Mouse (Mus musculus): ENCODE measurements at regions not wholly inside any gene's neighbourhood (a gene's known extent, or its start where the extent isn't known, plus 50 kb on each side); places are given as distances from the start of the nearest gene placed in this dataset.

- in situ Hi-C loops (cut with MboI; ENCODE audit: low sequenced_read_pairs in 2 of 2, unreplicated experiment in 2 of 2): no loop called here
Observed at GRCm38 (mm10) chr17:4328810-4329209, 632.7 kb upstream of the Nox3 start.

GRCm38 (mm10) chr17:4331650-4332049, 635.6 kb upstream of the Nox3 start:
- H3K36me3 ChIP-seq (ENCODE audit: control insufficient read depth, insufficient read depth, low read length, poor library complexity, severe bottlenecking): no peaks in the 10 kb centered on the region
- H3K9me3 ChIP-seq (ENCODE audit: control insufficient read depth, insufficient read depth, low read depth, low read length): no peaks in the 10 kb centered on the region
- in situ Hi-C loops (cut with MboI; ENCODE audit: low sequenced_read_pairs in 2 of 2, unreplicated experiment in 2 of 2): no loop called here
- no peak for DNase-seq (ENCODE audit: low read depth, low spot score)
- H3K27ac ChIP-seq (ENCODE audit: insufficient read depth, low read depth, low read length, poor library complexity, severe bottlenecking): no peak overlapping the region
- H3K4me1 ChIP-seq (ENCODE audit: control insufficient read depth in 2 of 2, insufficient read depth in 2 of 2, low read length in 2 of 2, poor library complexity in 1 of 2): peaks cover 0 to 2% of the 10 kb centered on the region in 2 experiments; a peak in 1 of 4 replicates
- H3K9ac ChIP-seq (ENCODE audit: insufficient read depth, low read depth, low read length, poor library complexity, severe bottlenecking): no peak overlapping the region
- no peak overlapping the region for H3K4me3 ChIP-seq (ENCODE audit: insufficient read depth in 1 of 2, low read depth in 1 of 2, low read length in 2 of 2, poor library complexity in 1 of 2, severe bottlenecking in 1 of 2)
- TF ChIP-seq ZNF384 (IDR thresholded peaks at IDR 0.05; ENCODE audit: low read depth, low read length) (no peak), HCFC1 (IDR thresholded peaks at IDR 0.05; ENCODE audit: borderline replicate concordance, insufficient read depth, low read length) (no peak), MAFK (IDR thresholded peaks at IDR 0.05; ENCODE audit: insufficient read depth, low read depth, low read length) (no peak), CHD2 (IDR thresholded peaks at IDR 0.05; ENCODE audit: low read depth, low read length) (no peak), ZC3H11A (IDR thresholded peaks at IDR 0.05; ENCODE audit: borderline replicate concordance, low read depth, low read length) (no peak)

More at GRCm38 (mm10) chr17:4328810-4329209, 632.7 kb upstream of the Nox3 start:
- Histone ChIP-seq H3K9me3 (ENCODE audit: control insufficient read depth, insufficient read depth, low read depth, low read length) (no peaks in the 10 kb centered on the region), H3K36me3 (ENCODE audit: control insufficient read depth, insufficient read depth, low read length, poor library complexity, severe bottlenecking) (no peaks in the 10 kb centered on the region), H3K9ac (ENCODE audit: insufficient read depth, low read depth, low read length, poor library complexity, severe bottlenecking) (no peak overlapping the region), H3K4me3 (ENCODE audit: insufficient read depth in 1 of 2, low read depth in 1 of 2, low read length in 2 of 2, poor library complexity in 1 of 2, severe bottlenecking in 1 of 2) (no peak overlapping the region), H3K27ac (ENCODE audit: insufficient read depth, low read depth, low read length, poor library complexity, severe bottlenecking) (no peak overlapping the region), H3K4me1 (ENCODE audit: control insufficient read depth in 2 of 2, insufficient read depth in 2 of 2, low read length in 2 of 2, poor library complexity in 1 of 2) (peaks cover 0 to 2% of the 10 kb centered on the region in 2 experiments; a peak in 1 of 4 replicates)
- TF ChIP-seq CHD2 (IDR thresholded peaks at IDR 0.05; ENCODE audit: low read depth, low read length) (no peak), ZNF384 (IDR thresholded peaks at IDR 0.05; ENCODE audit: low read depth, low read length) (no peak), MAFK (IDR thresholded peaks at IDR 0.05; ENCODE audit: insufficient read depth, low read depth, low read length) (no peak), ZC3H11A (IDR thresholded peaks at IDR 0.05; ENCODE audit: borderline replicate concordance, low read depth, low read length) (no peak), HCFC1 (IDR thresholded peaks at IDR 0.05; ENCODE audit: borderline replicate concordance, insufficient read depth, low read length) (no peak)
- no peak for DNase-seq (ENCODE audit: low read depth, low spot score)

- in situ Hi-C loops (cut with MboI; ENCODE audit: low sequenced_read_pairs in 2 of 2, unreplicated experiment in 2 of 2): no loop called here
- Histone ChIP-seq H3K4me3 (ENCODE audit: insufficient read depth in 1 of 2, low read depth in 1 of 2, low read length in 2 of 2, poor library complexity in 1 of 2, severe bottlenecking in 1 of 2) (no peak overlapping the region), H3K36me3 (ENCODE audit: control insufficient read depth, insufficient read depth, low read length, poor library complexity, severe bottlenecking) (no peaks in the 10 kb centered on the region), H3K4me1 (ENCODE audit: control insufficient read depth in 2 of 2, insufficient read depth in 2 of 2, low read length in 2 of 2, poor library complexity in 1 of 2) (peaks cover 0 to 2% of the 10 kb centered on the region in 2 experiments; a peak in 1 of 4 replicates), H3K27ac (ENCODE audit: insufficient read depth, low read depth, low read length, poor library complexity, severe bottlenecking) (no peak overlapping the region), H3K9ac (ENCODE audit: insufficient read depth, low read depth, low read length, poor library complexity, severe bottlenecking) (no peak overlapping the region), H3K9me3 (ENCODE audit: control insufficient read depth, insufficient read depth, low read depth, low read length) (no peaks in the 10 kb centered on the region)
- DNase-seq (ENCODE audit: low read depth, low spot score): no peak
- no peak for TF ChIP-seq CHD2 (IDR thresholded peaks at IDR 0.05; ENCODE audit: low read depth, low read length)
- no peak for TF ChIP-seq MAFK (IDR thresholded peaks at IDR 0.05; ENCODE audit: insufficient read depth, low read depth, low read length)
- TF ChIP-seq HCFC1 (IDR thresholded peaks at IDR 0.05; ENCODE audit: borderline replicate concordance, insufficient read depth, low read length): no peak
- TF ChIP-seq ZNF384 (IDR thresholded peaks at IDR 0.05; ENCODE audit: low read depth, low read length): no peak
- no peak for TF ChIP-seq ZC3H11A (IDR thresholded peaks at IDR 0.05; ENCODE audit: borderline replicate concordance, low read depth, low read length)
Observed at GRCm38 (mm10) chr17:4333091-4333490, 637.0 kb upstream of the Nox3 start.

- Histone ChIP-seq H3K4me3 (ENCODE audit: insufficient read depth in 1 of 2, low read depth in 1 of 2, low read length in 2 of 2, poor library complexity in 1 of 2, severe bottlenecking in 1 of 2) (no peak overlapping the region), H3K9me3 (ENCODE audit: control insufficient read depth, insufficient read depth, low read depth, low read length) (no peaks in the 10 kb centered on the region), H3K9ac (ENCODE audit: insufficient read depth, low read depth, low read length, poor library complexity, severe bottlenecking) (no peak overlapping the region), H3K36me3 (ENCODE audit: control insufficient read depth, insufficient read depth, low read length, poor library complexity, severe bottlenecking) (no peaks in the 10 kb centered on the region), H3K4me1 (ENCODE audit: control insufficient read depth in 2 of 2, insufficient read depth in 2 of 2, low read length in 2 of 2, poor library complexity in 1 of 2) (no peaks in the 10 kb centered on the region), H3K27ac (ENCODE audit: insufficient read depth, low read depth, low read length, poor library complexity, severe bottlenecking) (no peak overlapping the region)
- TF ChIP-seq ZNF384 (IDR thresholded peaks at IDR 0.05; ENCODE audit: low read depth, low read length) (no peak), HCFC1 (IDR thresholded peaks at IDR 0.05; ENCODE audit: borderline replicate concordance, insufficient read depth, low read length) (no peak), CHD2 (IDR thresholded peaks at IDR 0.05; ENCODE audit: low read depth, low read length) (no peak), MAFK (IDR thresholded peaks at IDR 0.05; ENCODE audit: insufficient read depth, low read depth, low read length) (no peak), ZC3H11A (IDR thresholded peaks at IDR 0.05; ENCODE audit: borderline replicate concordance, low read depth, low read length) (no peak)
- in situ Hi-C loops (cut with MboI; ENCODE audit: low sequenced_read_pairs in 2 of 2, unreplicated experiment in 2 of 2): no loop called here
- no peak for DNase-seq (ENCODE audit: low read depth, low spot score)
Observed at GRCm38 (mm10) chr17:4353018-4353417, 641.1 kb upstream of the Arid1b start.

All from ES-E14 (cell line).